Comparison of ENCODE assay signal across 8 mouse cellular contexts in the genomic region with DNA sequence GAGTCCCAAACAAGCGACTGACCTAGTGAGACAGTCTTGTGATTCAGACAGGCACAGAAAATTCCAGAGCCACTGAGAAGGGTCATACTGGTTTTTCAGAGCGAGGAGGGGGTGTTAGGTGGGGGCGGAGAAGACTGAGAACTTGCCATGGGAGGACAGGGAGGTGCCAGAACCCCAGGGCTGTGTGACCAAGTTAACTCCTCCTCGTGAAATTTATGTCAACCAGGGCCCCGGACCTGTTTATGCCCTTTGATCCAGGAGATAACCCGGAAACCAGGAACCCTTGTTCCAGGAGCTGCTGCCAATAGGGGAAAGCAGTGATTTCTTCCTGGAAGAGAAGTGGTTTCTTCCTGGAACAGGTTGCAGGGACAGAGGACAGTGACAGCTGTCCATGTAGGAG.
A peak's percentile ranks its signal among the peaks of the same experiment; 100 is the strongest.
DNase-seq lines count a peak whose midpoint lies in the region; ATAC-seq and TF ChIP-seq lines count a peak whose summit lies in the region.

No protein-coding gene starts in this region.

- no peak for TF ChIP-seq CTCF in liver, adult 2 months (IDR thresholded peaks at IDR 0.05; ENCODE audit: low read depth, low read length)
- TF ChIP-seq CTCF in forebrain, postnatal 0 days (IDR thresholded peaks at IDR 0.05; ENCODE audit: low read depth), result no peak

- no peaks in the 10 kb centered on the region for H3K36me3 ChIP-seq in liver, adult 2 months (ENCODE audit: control insufficient read depth, insufficient read depth, low read length)
- no peaks in the 10 kb centered on the region for H3K36me3 ChIP-seq in forebrain, postnatal 0 days (ENCODE audit: insufficient read depth)
- no peaks in the 10 kb centered on the region for H3K36me3 ChIP-seq in limb, embryonic 13.5 days
- no peaks in the 10 kb centered on the region for H3K36me3 ChIP-seq in neural tube, embryonic 15.5 days

- peaks cover 3% of the 10 kb centered on the region for H3K4me1 ChIP-seq in liver, adult 2 months (ENCODE audit: control insufficient read depth, insufficient read depth, low read length)
- peaks cover 13% of the 10 kb centered on the region; the same call in 1 of the 2 replicates for H3K4me1 ChIP-seq in forebrain, postnatal 0 days (ENCODE audit: insufficient read depth)
- H3K4me1 ChIP-seq in limb, embryonic 13.5 days, result peaks cover 27% of the 10 kb centered on the region
- peaks cover 18% of the 10 kb centered on the region for H3K4me1 ChIP-seq in neural tube, embryonic 15.5 days

- no peak for TF ChIP-seq POLR2A in liver, adult 2 months (IDR thresholded peaks at IDR 0.05; ENCODE audit: extremely low read depth, insufficient read depth, low read length)

- WGBS in liver, adult 2 months, result 11% methylated on average over 6 of the region's 6 CpGs
- WGBS in forebrain, postnatal 0 days, result 51% methylated on average over 6 of the region's 6 CpGs
- WGBS in limb, embryonic 13.5 days, result 19% methylated on average over 6 of the region's 6 CpGs
- 55% methylated on average over 6 of the region's 6 CpGs for WGBS in neural tube, embryonic 15.5 days

- ATAC-seq in forebrain, postnatal 0 days, result no peak
- no peak for ATAC-seq in limb, embryonic 13.5 days (ENCODE audit: low FRiP score, low read depth)
- 0 out of 2 replicates have a peak, but pooled peaks have one; percentile 6 for ATAC-seq in neural tube, embryonic 15.5 days (ENCODE audit: low FRiP score)

- H3K9me3 ChIP-seq in forebrain, postnatal 0 days (ENCODE audit: low read length), result no peaks in the 10 kb centered on the region
- no peaks in the 10 kb centered on the region for H3K9me3 ChIP-seq in limb, embryonic 13.5 days
- no peaks in the 10 kb centered on the region for H3K9me3 ChIP-seq in neural tube, embryonic 15.5 days (replicated peaks)

- peak overlapping the region; percentile 61 for H3K27ac ChIP-seq in liver, adult 2 months (replicated peaks; ENCODE audit: insufficient read depth, low read depth, low read length)
- peak overlapping the region; percentile 79 for H3K27ac ChIP-seq in forebrain, postnatal 0 days (ENCODE audit: low read depth, low read length)
- peak overlapping the region; percentile 70 for H3K27ac ChIP-seq in limb, embryonic 13.5 days
- peak overlapping the region; percentile 87 for H3K27ac ChIP-seq in neural tube, embryonic 15.5 days (replicated peaks)

- peak overlapping the region; percentile 53 for H3K9ac ChIP-seq in liver, adult 2 months (ENCODE audit: low read depth, low read length)
- peak overlapping the region; percentile 69 for H3K9ac ChIP-seq in forebrain, postnatal 0 days
- peak overlapping the region; percentile 64 for H3K9ac ChIP-seq in limb, embryonic 13.5 days
- peak overlapping the region; percentile 56 for H3K9ac ChIP-seq in neural tube, embryonic 15.5 days (replicated peaks)

- peak; percentile 37 for DNase-seq in liver, adult 2 months (ENCODE audit: extremely low read depth, low read depth, low spot score)
- no peak for DNase-seq in liver
- DNase-seq in forebrain, postnatal 0 days, result no peak
- DNase-seq in T-cell, adult 2 months (ENCODE audit: low spot score), result no peak
- DNase-seq in ovary, postnatal 10 days (ENCODE audit: low spot score), result no peak
- DNase-seq in thymus, postnatal 10 days (ENCODE audit: low spot score in 2 of 2), result no peak

- no peaks in the 10 kb centered on the region for H3K79me2 ChIP-seq in liver, adult 2 months (ENCODE audit: control insufficient read depth, insufficient read depth, low read length)

- no peaks in the 10 kb centered on the region for H3K27me3 ChIP-seq in liver, adult 2 months (ENCODE audit: control insufficient read depth, insufficient read depth, low read length)
- no peaks in the 10 kb centered on the region for H3K27me3 ChIP-seq in forebrain, postnatal 0 days (ENCODE audit: insufficient read depth, low read length)
- no peaks in the 10 kb centered on the region for H3K27me3 ChIP-seq in limb, embryonic 13.5 days
- no peaks in the 10 kb centered on the region for H3K27me3 ChIP-seq in neural tube, embryonic 15.5 days (replicated peaks)

- no peak overlapping the region for H3K4me3 ChIP-seq in liver, adult 2 months (ENCODE audit: insufficient read depth, low read depth, low read length)
- H3K4me3 ChIP-seq in forebrain, postnatal 0 days (ENCODE audit: low read depth, low read length), result peak overlapping the region; percentile 49
- H3K4me3 ChIP-seq in limb, embryonic 13.5 days, result peak overlapping the region; percentile 47
- peak overlapping the region; percentile 48 for H3K4me3 ChIP-seq in neural tube, embryonic 15.5 days (replicated peaks)

- H3K4me2 ChIP-seq in forebrain, postnatal 0 days (ENCODE audit: low read depth), result peak overlapping the region; percentile 90
- H3K4me2 ChIP-seq in limb, embryonic 13.5 days (replicated peaks), result peak overlapping the region; percentile 82
- peak overlapping the region; percentile 84 for H3K4me2 ChIP-seq in neural tube, embryonic 15.5 days
